9 mouse cellular contexts compared by ENCODE assay signal in genomic region chr2:71026787-71027186, GRCm38 (mm10). TPM values are rescaled to one million over a fixed set of nuclear protein-coding genes. Genes with fewer than 3 reads are reported as not detected.
A peak's percentile ranks its signal among the peaks of the same experiment; 100 is the strongest.
DNase-seq lines count a peak whose midpoint lies in the region; ATAC-seq and TF ChIP-seq lines count a peak whose summit lies in the region.
"Had no signal": no experiment of that assay in that cellular context is flagged by ENCODE, and none has a peak within 500 bp of the region (broad histone marks: within the 10 kb centered on the region; RNA-seq: fewer than 3 reads in every experiment).

No protein-coding gene starts in this region.

- H3K36me3 ChIP-seq in lung, embryonic 14.5 days (ENCODE audit: insufficient read depth) = no peaks in the 10 kb centered on the region
- H3K36me3 ChIP-seq in forebrain, embryonic 12.5 days (replicated peaks) = no peaks in the 10 kb centered on the region
- no peaks in the 10 kb centered on the region for H3K36me3 ChIP-seq in kidney, embryonic 16.5 days (ENCODE audit: insufficient read depth, low read length)
- H3K36me3 ChIP-seq in midbrain, embryonic 11.5 days (ENCODE audit: control insufficient read depth, insufficient read depth, low read length) = no peaks in the 10 kb centered on the region

- no peak overlapping the region for H3K27ac ChIP-seq in lung, embryonic 14.5 days (ENCODE audit: low read depth)
- H3K27ac ChIP-seq in forebrain, embryonic 12.5 days = no peak overlapping the region
- no peak overlapping the region for H3K27ac ChIP-seq in kidney, embryonic 16.5 days (ENCODE audit: low read length)
- no peak overlapping the region for H3K27ac ChIP-seq in midbrain, embryonic 11.5 days (ENCODE audit: low read depth, low read length)
- no peak overlapping the region for H3K27ac ChIP-seq in cerebellum, adult 2 months (ENCODE audit: insufficient read depth, low read length)

- H3K9ac ChIP-seq in lung, embryonic 14.5 days = no peak overlapping the region
- no peak overlapping the region for H3K9ac ChIP-seq in forebrain, embryonic 12.5 days
- H3K9ac ChIP-seq in kidney, embryonic 16.5 days (replicated peaks; ENCODE audit: low read length) = no peak overlapping the region
- H3K9ac ChIP-seq in midbrain, embryonic 11.5 days (ENCODE audit: low read length) = no peak overlapping the region

- peak; percentile 44 for TF ChIP-seq CTCF in lung, embryonic 14.5 days (IDR thresholded peaks at IDR 0.05; ENCODE audit: low read depth)
- no peak for TF ChIP-seq CTCF in cerebellum, adult 2 months (IDR thresholded peaks at IDR 0.05; ENCODE audit: borderline replicate concordance, insufficient read depth, low read depth, low read length)

- peak; percentile 67 for DNase-seq in lung, embryonic 14.5 days
- DNase-seq in lung, postnatal 14 days = no peak
- DNase-seq in midbrain, embryonic 11.5 days (ENCODE audit: low spot score, missing footprints) = no peak
- DNase-seq in frontal cortex, postnatal 36 days (ENCODE audit: low spot score in 2 of 2) = no peak
- DNase-seq in left cerebral cortex, adult 8-10 months (ENCODE audit: low spot score in 2 of 2) = no peak
- DNase-seq in cerebellum, adult 2 months = no peak

- ATAC-seq in lung, embryonic 14.5 days (ENCODE audit: insufficient read depth) = peak; percentile 77
- peak; percentile 53; the same call in 1 of the 2 replicates for ATAC-seq in forebrain, embryonic 12.5 days (ENCODE audit: low FRiP score)
- peak; percentile 79 for ATAC-seq in kidney, embryonic 16.5 days (ENCODE audit: low FRiP score, low TSS enrichment)
- peak; percentile 52; the same call in 1 of the 2 replicates for ATAC-seq in midbrain, embryonic 11.5 days (ENCODE audit: low FRiP score)

- no peaks in the 10 kb centered on the region; the same call in 1 of the 2 replicates for H3K4me1 ChIP-seq in lung, embryonic 14.5 days (ENCODE audit: insufficient read depth)
- H3K4me1 ChIP-seq in forebrain, embryonic 12.5 days = no peaks in the 10 kb centered on the region
- peaks cover 3% of the 10 kb centered on the region; the same call in 1 of the 2 replicates for H3K4me1 ChIP-seq in kidney, embryonic 16.5 days (ENCODE audit: insufficient read depth, low read length)
- H3K4me1 ChIP-seq in midbrain, embryonic 11.5 days (ENCODE audit: control insufficient read depth, insufficient read depth, low read length) = no peaks in the 10 kb centered on the region
- no peaks in the 10 kb centered on the region for H3K4me1 ChIP-seq in cerebellum, adult 2 months (ENCODE audit: control insufficient read depth, insufficient read depth, low read length)

- no peaks in the 10 kb centered on the region for H3K9me3 ChIP-seq in lung, embryonic 14.5 days (ENCODE audit: low read depth, low read length)
- H3K9me3 ChIP-seq in forebrain, embryonic 12.5 days = no peaks in the 10 kb centered on the region
- H3K9me3 ChIP-seq in kidney, embryonic 16.5 days (ENCODE audit: low read length) = no peaks in the 10 kb centered on the region
- no peaks in the 10 kb centered on the region for H3K9me3 ChIP-seq in midbrain, embryonic 11.5 days (ENCODE audit: control insufficient read depth, low read length)

- no peak for TF ChIP-seq POLR2A in cerebellum, adult 2 months (IDR thresholded peaks at IDR 0.05; ENCODE audit: borderline replicate concordance, insufficient read depth, low read length)

- no peak overlapping the region for H3K4me2 ChIP-seq in lung, embryonic 14.5 days
- no peak overlapping the region for H3K4me2 ChIP-seq in forebrain, embryonic 12.5 days
- no peak overlapping the region for H3K4me2 ChIP-seq in kidney, embryonic 16.5 days (replicated peaks; ENCODE audit: low read depth, low read length)
- no peak overlapping the region for H3K4me2 ChIP-seq in midbrain, embryonic 11.5 days

- 41% methylated on average over 5 of the region's 5 CpGs for WGBS in lung, embryonic 14.5 days
- 44% methylated on average over 5 of the region's 5 CpGs for WGBS in forebrain, embryonic 12.5 days
- WGBS in kidney, embryonic 16.5 days = 50% methylated on average over 5 of the region's 5 CpGs
- 32% methylated on average over 5 of the region's 5 CpGs for WGBS in midbrain, embryonic 11.5 days
- 55% methylated on average over 5 of the region's 5 CpGs for WGBS in cerebellum, adult 2 months

- no peaks in the 10 kb centered on the region for H3K27me3 ChIP-seq in lung, embryonic 14.5 days (ENCODE audit: insufficient read depth, low read length)
- H3K27me3 ChIP-seq in forebrain, embryonic 12.5 days = no peaks in the 10 kb centered on the region
- H3K27me3 ChIP-seq in kidney, embryonic 16.5 days (ENCODE audit: insufficient read depth, low read length) = no peaks in the 10 kb centered on the region
- no peaks in the 10 kb centered on the region for H3K27me3 ChIP-seq in midbrain, embryonic 11.5 days (ENCODE audit: control insufficient read depth, insufficient read depth, low read length)
- H3K27me3 ChIP-seq in cerebellum, adult 2 months (ENCODE audit: control insufficient read depth, insufficient read depth, low read length) = no peaks in the 10 kb centered on the region; the same call in 1 of the 2 replicates

- H3K4me3 ChIP-seq in lung, embryonic 14.5 days (ENCODE audit: low read depth, low read length) = no peak overlapping the region
- no peak overlapping the region for H3K4me3 ChIP-seq in forebrain, embryonic 12.5 days (replicated peaks)
- no peak overlapping the region for H3K4me3 ChIP-seq in kidney, embryonic 16.5 days (ENCODE audit: low read length)
- H3K4me3 ChIP-seq in midbrain, embryonic 11.5 days (ENCODE audit: low read depth, low read length) = no peak overlapping the region
- no peak overlapping the region for H3K4me3 ChIP-seq in cerebellum, adult 2 months (replicated peaks; ENCODE audit: insufficient read depth, low read depth, low read length)
- H3K4me3 ChIP-seq: myocyte had no signal

RNA-seq across cellular contexts. Expression of gene Dcaf17, which starts 28.3 kb away (rescaled TPM):
- polyA plus RNA-seq in lung, embryonic 14.5 days (2014; fragmentation: Nextera tagmentation; extraction: Ambion mirVana) = 28.1 and 28.6 TPM in 2 replicates
- 40.0 and 41.0 TPM in 2 replicates for polyA plus RNA-seq in forebrain, embryonic 12.5 days (2016; fragmentation: Nextera tagmentation; extraction: Ambion mirVana)
- 37.7 and 39.0 TPM in 2 replicates for polyA plus RNA-seq in kidney, embryonic 16.5 days (2015; fragmentation: Nextera tagmentation; extraction: Ambion mirVana)
- polyA plus RNA-seq in midbrain, embryonic 11.5 days (2014; fragmentation: Nextera tagmentation; extraction: Ambion mirVana) = 40.5 and 43.4 TPM in 2 replicates
- total RNA-seq in left cerebral cortex, adult 8-10 months (2022) = 10 to 100 TPM; 12.3 to 17.6 (median 14.5) TPM
- polyA plus RNA-seq in cerebellum, adult 2 months (2012; rRNA removed) = 7.4 and 9.2 TPM in 2 replicates

RNA-seq across cellular contexts. Expression of gene Mettl8, which starts 28.6 kb away (rescaled TPM):
- polyA plus RNA-seq in lung, embryonic 14.5 days (2014; fragmentation: Nextera tagmentation; extraction: Ambion mirVana) = 15.8 and 19.6 TPM in 2 replicates
- polyA plus RNA-seq in forebrain, embryonic 12.5 days (2016; fragmentation: Nextera tagmentation; extraction: Ambion mirVana) = 18.1 and 19.5 TPM in 2 replicates
- 17.8 and 22.9 TPM in 2 replicates for polyA plus RNA-seq in kidney, embryonic 16.5 days (2015; fragmentation: Nextera tagmentation; extraction: Ambion mirVana)
- 22.3 and 22.8 TPM in 2 replicates for polyA plus RNA-seq in midbrain, embryonic 11.5 days (2014; fragmentation: Nextera tagmentation; extraction: Ambion mirVana)
- 10 to 100 TPM; 12.0 to 16.6 (median 14.0) TPM for total RNA-seq in left cerebral cortex, adult 8-10 months (2022)
- 13.9 and 14.6 TPM in 2 replicates for polyA plus RNA-seq in cerebellum, adult 2 months (2012; rRNA removed)
